Mouse (Mus musculus) embryonic facial prominence, embryonic 14.5 days (tissue): ENCODE measurements around the gene Plekha6. TPM values are rescaled to one million over a fixed set of nuclear protein-coding genes. Genes with fewer than 3 reads are reported as not detected.

Experiments used
- ATAC-seq: fragments of 200-750 bp; cut with Nextera tagmentation; 2 replicates; pipeline ENCODE4 v1.8.0; 2017; ENCODE audit warnings: low read depth, moderate number of reproducible peaks, moderate TSS enrichment
- DNase-seq: peaks from one replicate; pipeline ENCODE4 v3.0.0-alpha.2; 2015; ENCODE audit warnings: low spot score
- H3K27ac ChIP-seq: fragments of 300-500 bp; sonication (generic); replicated peaks from 2 replicates; pipeline ENCODE4 v1.5.1; 2014; ENCODE audit warnings: low read depth, mild to moderate bottlenecking, low read length, moderate library complexity
- H3K27me3 ChIP-seq: fragments of 300-500 bp; sonication (generic); replicated peaks from 2 replicates; pipeline ENCODE4 v1.6.1; 2014; ENCODE audit warnings: low read length; ENCODE audit not compliant: control insufficient read depth, insufficient read depth
- H3K36me3 ChIP-seq: fragments of 300-500 bp; sonication (generic); 2 replicates; pipeline ENCODE4 v1.6.1; 2014; ENCODE audit warnings: low read length, mixed read lengths; ENCODE audit not compliant: control insufficient read depth, insufficient read depth
- H3K4me1 ChIP-seq: fragments of 300-500 bp; sonication (generic); 2 replicates; pipeline ENCODE4 v1.6.1; 2014; ENCODE audit warnings: antibody characterized with exemption, low read length; ENCODE audit not compliant: control insufficient read depth, insufficient read depth
- H3K4me2 ChIP-seq: fragments of 300-500 bp; sonication (generic); 2 replicates; pipeline ENCODE4 v1.6.1; 2014; ENCODE audit warnings: low read depth, mild to moderate bottlenecking, low read length, moderate library complexity, mixed read lengths
- H3K4me3 ChIP-seq: fragments of 300-500 bp; sonication (generic); 2 replicates; pipeline ENCODE4 v1.5.1; 2014; ENCODE audit warnings: low read depth, mild to moderate bottlenecking, low read length
- H3K9ac ChIP-seq: fragments of 300-500 bp; sonication (generic); 2 replicates; pipeline ENCODE4 v1.6.1; 2014; ENCODE audit warnings: low read depth, mild to moderate bottlenecking, low read length, moderate library complexity, mixed read lengths
- H3K9me3 ChIP-seq: fragments of 300-500 bp; sonication (generic); 2 replicates; pipeline ENCODE4 v1.6.1; 2016; ENCODE audit warnings: low read length; ENCODE audit not compliant: control insufficient read depth
- WGBS: fragments of 180-500 bp; shearing (Covaris S2); extraction: QIAGEN DNeasy Blood & Tissue Kit; methylation state at CpG from one replicate; pipeline ENCODE4 v1.1.7; 2014; 5-methylcytosine and 5-hydroxymethylcytosine counted together
- polyA plus RNA-seq: library from polyadenylated mRNA; unstranded; fragments of >200 nt; fragmentation: Nextera tagmentation; extraction: Ambion mirVana; gene quantifications from 2 replicates; pipeline ENCODE4 v1.2.1, GENCODE M21; 2014

Plekha6 gene
- polyA plus RNA-seq, 1 experiment from 2014 or later, result 6.3 TPM

GRCm38 (mm10) chr1:133252801-133253531 lies 89.0 kb downstream of the Plekha6 start:
- no peaks in the 10 kb centered on the region for H3K9me3 ChIP-seq
- H3K4me2 ChIP-seq, result no peak overlapping the region
- ATAC-seq (peak; percentile 31; the same call in 1 of the 2 replicates), DNase-seq (no peak)
- H3K4me1 ChIP-seq, result peaks cover 44% of the 10 kb centered on the region
- no peaks in the 10 kb centered on the region for H3K36me3 ChIP-seq
- WGBS, result 36% methylated on average over 10 of the region's 10 CpGs
- peak overlapping the region; percentile 39; the same call in 1 of the 2 replicates for H3K27ac ChIP-seq
- H3K27me3 ChIP-seq, result no peaks in the 10 kb centered on the region
- H3K9ac ChIP-seq, result no peak overlapping the region
- no peak overlapping the region for H3K4me3 ChIP-seq

GRCm38 (mm10) chr1:133253532-133253866 lies 89.5 kb downstream of the Plekha6 start:
- Histone ChIP-seq H3K9ac (no peak overlapping the region), H3K27ac (peak overlapping the region; percentile 34), H3K4me2 (no peak overlapping the region), H3K4me1 (peaks cover 44% of the 10 kb centered on the region), H3K27me3 (no peaks in the 10 kb centered on the region), H3K4me3 (no peak overlapping the region), H3K9me3 (no peaks in the 10 kb centered on the region), H3K36me3 (no peaks in the 10 kb centered on the region)
- 15% methylated on average over 1 of the region's 1 CpGs for WGBS
- ATAC-seq, result peak; percentile 44
- DNase-seq, result peak; percentile 77

- H3K4me1 ChIP-seq, result peaks cover 44% of the 10 kb centered on the region
- no peak overlapping the region for H3K4me3 ChIP-seq
- no peak overlapping the region for H3K4me2 ChIP-seq
- no peak for DNase-seq
- ATAC-seq, result no peak
- H3K9ac ChIP-seq, result no peak overlapping the region
- no peaks in the 10 kb centered on the region for H3K27me3 ChIP-seq
- WGBS, result 87% methylated on average over 6 of the region's 6 CpGs
- H3K27ac ChIP-seq, result no peak overlapping the region
- no peaks in the 10 kb centered on the region for H3K36me3 ChIP-seq
- H3K9me3 ChIP-seq, result no peaks in the 10 kb centered on the region
These were observed 90.2 kb downstream of the Plekha6 start for GRCm38 (mm10) chr1:133254226-133254625.

- WGBS, result 46% methylated on average over 9 of the region's 9 CpGs
- no peak for ATAC-seq
- no peak overlapping the region for H3K9ac ChIP-seq
- no peaks in the 10 kb centered on the region for H3K27me3 ChIP-seq
- 0 out of 2 replicates have a peak, but pooled peaks cover 2% of the 10 kb centered on the region for H3K36me3 ChIP-seq
- no peak for DNase-seq
- peaks cover 44% of the 10 kb centered on the region for H3K4me1 ChIP-seq
- H3K4me2 ChIP-seq, result no peak overlapping the region
- H3K27ac ChIP-seq, result no peak overlapping the region
- H3K9me3 ChIP-seq, result no peaks in the 10 kb centered on the region
- no peak overlapping the region for H3K4me3 ChIP-seq
These were observed 91.1 kb downstream of the Plekha6 start for GRCm38 (mm10) chr1:133254856-133255764.

- ATAC-seq, result no peak
- H3K27me3 ChIP-seq, result no peaks in the 10 kb centered on the region
- no peak overlapping the region for H3K9ac ChIP-seq
- 36% methylated on average over 5 of the region's 5 CpGs for WGBS
- 0 out of 2 replicates have a peak, but pooled peaks cover 4% of the 10 kb centered on the region for H3K36me3 ChIP-seq
- H3K9me3 ChIP-seq, result no peaks in the 10 kb centered on the region
- H3K27ac ChIP-seq, result no peak overlapping the region
- no peak overlapping the region for H3K4me3 ChIP-seq
- peaks cover 44% of the 10 kb centered on the region for H3K4me1 ChIP-seq
- peak overlapping the region; percentile 6; the same call in 1 of the 2 replicates for H3K4me2 ChIP-seq
- DNase-seq, result no peak
These were observed 91.8 kb downstream of the Plekha6 start for GRCm38 (mm10) chr1:133255776-133256175.

- 77% methylated on average over 8 of the region's 8 CpGs for WGBS
- no peaks in the 10 kb centered on the region for H3K9me3 ChIP-seq
- H3K4me3 ChIP-seq, result no peak overlapping the region
- no peak overlapping the region for H3K27ac ChIP-seq
- no peak overlapping the region for H3K9ac ChIP-seq
- no peaks in the 10 kb centered on the region for H3K27me3 ChIP-seq
- DNase-seq (no peak), ATAC-seq (no peak)
- peak overlapping the region; percentile 6; the same call in 1 of the 2 replicates for H3K4me2 ChIP-seq
- peaks cover 42% of the 10 kb centered on the region for H3K4me1 ChIP-seq
- H3K36me3 ChIP-seq, result 0 out of 2 replicates have a peak, but pooled peaks cover 4% of the 10 kb centered on the region
These were observed 92.3 kb downstream of the Plekha6 start for GRCm38 (mm10) chr1:133256347-133256746.

GRCm38 (mm10) chr1:133258694-133259093 lies 94.7 kb downstream of the Plekha6 start:
- WGBS, result 59% methylated on average over 6 of the region's 6 CpGs
- no peak overlapping the region for H3K4me2 ChIP-seq

GRCm38 (mm10) chr1:133262628-133263027 lies 98.6 kb downstream of the Plekha6 start:
- Histone ChIP-seq H3K9ac (no peak overlapping the region), H3K36me3 (0 out of 2 replicates have a peak, but pooled peaks cover 4% of the 10 kb centered on the region), H3K4me1 (no peaks in the 10 kb centered on the region), H3K27me3 (no peaks in the 10 kb centered on the region), H3K4me2 (no peak overlapping the region), H3K9me3 (no peaks in the 10 kb centered on the region), H3K27ac (no peak overlapping the region), H3K4me3 (no peak overlapping the region)
- 83% methylated on average over 6 of the region's 6 CpGs for WGBS
- no peak for DNase-seq
- ATAC-seq, result no peak

More at GRCm38 (mm10) chr1:133258694-133259093, 94.7 kb downstream of the Plekha6 start:
- Histone ChIP-seq H3K9ac (no peak overlapping the region), H3K4me1 (peaks cover 21% of the 10 kb centered on the region), H3K27me3 (no peaks in the 10 kb centered on the region), H3K36me3 (0 out of 2 replicates have a peak, but pooled peaks cover 4% of the 10 kb centered on the region), H3K4me3 (no peak overlapping the region), H3K27ac (no peak overlapping the region), H3K9me3 (no peaks in the 10 kb centered on the region)
- ATAC-seq (no peak), DNase-seq (no peak)
